Mouse (Mus musculus) layer of hippocampus, adult 9-11 months (tissue): ENCODE measurements around the gene Cdc42ep4.

ENCODE experiments used
- DNase-seq: peaks from one replicate; pipeline ENCODE4 v3.0.0; 2022

The Cdc42ep4 gene

GRCm38 (mm10) chr11:113747725-113748380 is 3.8 kb downstream of the Cdc42ep4 start:
- DNase-seq = no peak

GRCm38 (mm10) chr11:113747056-113747455 is 4.6 kb downstream of the Cdc42ep4 start:
- no peak for DNase-seq

- DNase-seq = no peak
These were observed 5.7 kb downstream of the Cdc42ep4 start for GRCm38 (mm10) chr11:113745961-113746360.

GRCm38 (mm10) chr11:113742998-113743397 is 8.7 kb downstream of the Cdc42ep4 start:
- no peak for DNase-seq

GRCm38 (mm10) chr11:113740100-113740499 is 11.6 kb downstream of the Cdc42ep4 start:
- DNase-seq = no peak

- DNase-seq = no peak
These were observed 12.5 kb downstream of the Cdc42ep4 start for GRCm38 (mm10) chr11:113739213-113739612.

- DNase-seq = no peak
These were observed 13.8 kb downstream of the Cdc42ep4 start for GRCm38 (mm10) chr11:113737912-113738311.

- DNase-seq = no peak
These were observed 14.2 kb downstream of the Cdc42ep4 start for GRCm38 (mm10) chr11:113737553-113737854.

GRCm38 (mm10) chr11:113736848-113737552 is 14.7 kb downstream of the Cdc42ep4 start:
- no peak for DNase-seq

GRCm38 (mm10) chr11:113735151-113735550 is 16.5 kb downstream of the Cdc42ep4 start:
- DNase-seq = no peak

- no peak for DNase-seq
These were observed 17.9 kb downstream of the Cdc42ep4 start for GRCm38 (mm10) chr11:113733631-113734364.

GRCm38 (mm10) chr11:113731945-113732612 is 19.6 kb downstream of the Cdc42ep4 start:
- DNase-seq = no peak

- DNase-seq = no peak
These were observed 20.8 kb downstream of the Cdc42ep4 start for GRCm38 (mm10) chr11:113730879-113731278.

- DNase-seq = no peak
These were observed 21.8 kb downstream of the Cdc42ep4 start for GRCm38 (mm10) chr11:113729917-113730316.

GRCm38 (mm10) chr11:113729239-113729638 is 22.4 kb downstream of the Cdc42ep4 start:
- DNase-seq = no peak

GRCm38 (mm10) chr11:113727992-113728391 is 23.7 kb downstream of the Cdc42ep4 start:
- DNase-seq = no peak

GRCm38 (mm10) chr11:113726994-113727888 is 24.4 kb downstream of the Cdc42ep4 start:
- no peak for DNase-seq

GRCm38 (mm10) chr11:113725235-113726048 is 26.2 kb downstream of the Cdc42ep4 start:
- peak; percentile 37 for DNase-seq

GRCm38 (mm10) chr11:113722405-113723090 is 29.1 kb downstream of the Cdc42ep4 start:
- peak; percentile 59 for DNase-seq

- no peak for DNase-seq
These were observed 33.8 kb downstream of the Cdc42ep4 start for GRCm38 (mm10) chr11:113717767-113718424.
